Mouse (Mus musculus) monocyte, adult 5-6 weeks (primary cell): Measurements from ENCODE around the gene Fgfr2. TPM values are rescaled to one million over a fixed set of nuclear protein-coding genes. Genes with fewer than 3 reads are reported as not detected.

Source experiments
- ATAC-seq: fragments of 153-309, 156-312 bp; replicated peaks from 2 replicates; pipeline ENCODE4 v1.8.0; 2017; ENCODE audit warnings: mild to moderate bottlenecking; ENCODE audit not compliant: low TSS enrichment, insufficient number of reproducible peaks, severe bottlenecking, poor library complexity, low FRiP score
- total RNA-seq: library from RNA; stranded (forward); fragments of 200-1000, 200-491, 200-594 nt; gene quantifications from 3 replicates; pipeline ENCODE4 v1.2.3, GENCODE M21; 2017

Gene Fgfr2
- total RNA-seq, 1 experiment from 2014 or later, result not detected

DNA sequence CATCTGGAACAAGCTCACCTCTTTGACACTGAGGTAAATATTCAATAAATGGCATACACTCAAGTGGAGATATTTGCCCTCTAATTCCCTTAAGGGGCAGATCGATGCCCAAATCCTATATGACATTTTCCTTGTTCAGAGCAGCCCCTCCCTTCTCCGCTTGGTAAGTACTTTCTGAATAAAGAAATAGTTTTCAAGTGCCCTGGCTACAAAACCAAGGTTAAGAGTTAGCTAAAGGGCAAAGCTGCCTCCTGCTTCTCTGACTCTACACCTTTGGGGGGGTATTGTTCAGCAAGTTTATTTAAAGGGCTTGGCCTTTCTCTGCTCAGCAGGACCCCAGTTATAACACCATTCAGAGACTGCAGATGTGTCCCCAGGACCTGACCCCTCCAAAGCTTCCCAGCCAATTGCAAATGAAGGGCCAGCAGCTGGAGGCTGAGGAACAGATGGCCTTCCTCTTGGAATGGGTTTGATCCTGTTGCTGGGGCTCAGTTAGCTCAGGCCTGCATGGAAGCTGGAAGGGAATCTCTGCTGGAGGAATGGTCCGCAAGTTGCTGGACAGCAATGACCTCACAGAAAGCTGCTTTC lies 2871.1 kb downstream of the Fgfr2 start:
- ATAC-seq, result no peak

DNA sequence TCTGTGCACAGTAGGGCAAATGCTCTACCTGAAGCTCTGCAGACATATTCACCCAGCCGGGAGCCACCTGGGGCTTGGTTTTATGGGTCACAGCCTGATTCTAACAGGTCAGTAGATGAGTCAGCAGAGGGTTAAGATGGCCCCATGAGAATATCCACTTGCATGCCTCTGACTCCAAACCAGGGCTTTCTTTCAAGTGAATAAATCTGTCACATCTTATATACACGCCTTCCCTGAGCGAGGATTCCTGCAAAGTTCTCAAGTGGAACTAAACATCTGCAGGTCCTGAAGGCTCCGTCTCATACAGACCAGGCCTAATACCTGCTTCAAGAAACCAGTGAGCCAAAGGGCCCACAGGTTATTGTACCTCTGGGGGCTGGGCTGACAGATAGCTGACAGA lies 2872.2 kb downstream of the Fgfr2 start:
- no peak for ATAC-seq

DNA sequence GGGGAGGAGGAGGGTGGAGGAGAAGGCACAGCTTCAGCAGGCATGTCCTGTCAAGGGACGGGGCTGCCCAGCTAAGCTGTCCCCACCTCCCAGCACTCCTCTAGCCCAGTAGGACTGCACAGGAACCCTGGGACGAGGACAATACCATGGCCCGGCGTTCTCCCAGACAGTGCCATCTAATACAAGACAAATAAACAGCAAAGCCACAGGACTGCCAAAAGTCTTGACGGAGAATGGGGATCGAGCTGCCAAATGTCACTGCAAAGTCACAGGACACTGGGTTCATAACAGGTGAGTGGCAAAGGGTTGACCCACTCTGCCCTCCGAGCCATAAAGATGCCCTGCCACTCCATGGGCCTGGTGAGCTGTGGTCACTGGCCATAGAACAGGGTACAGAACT lies 2874.7 kb downstream of the Fgfr2 start:
- no peak for ATAC-seq

DNA sequence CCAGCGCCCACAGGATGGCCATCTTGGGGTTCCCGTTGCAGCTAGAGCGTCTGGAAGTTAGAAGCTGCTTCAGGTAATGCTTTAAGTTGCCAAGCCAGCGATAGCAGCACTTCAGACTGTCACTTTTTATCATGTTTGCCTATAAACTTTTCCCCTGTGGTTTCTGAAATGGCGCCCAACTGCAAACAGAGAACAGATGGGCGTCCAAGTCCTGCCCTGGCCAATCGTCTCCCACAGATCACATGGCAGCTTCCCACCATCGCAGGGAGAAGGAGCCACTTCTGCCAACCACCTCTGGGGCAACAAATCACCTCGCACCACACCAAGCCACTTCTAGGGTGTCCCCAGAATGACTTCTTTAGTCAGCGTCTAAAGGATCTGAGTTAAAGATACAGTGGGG lies 2875.3 kb downstream of the Fgfr2 start:
- ATAC-seq, result no peak

DNA sequence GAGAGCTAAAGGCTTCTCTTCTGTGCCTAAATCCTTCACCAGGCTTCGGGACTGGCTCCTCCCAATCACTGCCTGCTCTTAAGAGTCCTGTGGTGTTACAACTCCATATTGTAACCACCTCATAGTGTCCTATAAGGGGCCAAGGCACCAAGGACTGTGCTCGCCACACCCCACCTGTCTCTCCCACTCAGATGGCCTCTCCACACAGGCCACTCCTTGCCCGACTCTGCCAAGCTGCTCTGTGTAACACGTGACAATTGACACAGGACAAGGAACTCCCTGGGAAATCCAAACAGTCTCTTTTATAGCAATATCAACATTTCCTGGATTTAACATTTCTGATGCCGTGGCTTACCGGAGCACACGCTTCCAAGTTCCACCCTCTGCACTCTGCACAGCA lies 2876.7 kb downstream of the Fgfr2 start:
- ATAC-seq, result no peak

DNA sequence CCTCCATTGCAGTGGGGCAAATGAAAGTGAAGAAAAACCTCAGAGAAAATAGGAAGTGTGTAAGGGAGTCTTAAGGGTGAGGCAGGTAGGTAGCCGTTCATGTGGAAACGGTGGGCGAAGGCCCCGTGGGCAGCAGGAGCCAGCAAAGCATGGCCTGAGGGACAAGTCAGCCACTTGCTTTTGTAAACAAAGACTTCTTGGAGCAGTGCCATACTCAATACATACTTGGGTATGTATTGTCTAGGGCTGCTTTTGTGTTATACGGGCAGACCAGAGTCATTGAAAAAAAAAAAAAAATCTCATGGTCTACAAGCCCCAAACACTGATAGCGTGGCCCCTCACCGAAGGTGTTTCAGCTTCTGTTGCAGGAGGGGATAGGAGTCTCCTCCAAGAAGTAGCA lies 2878.6 kb downstream of the Fgfr2 start:
- no peak for ATAC-seq

DNA sequence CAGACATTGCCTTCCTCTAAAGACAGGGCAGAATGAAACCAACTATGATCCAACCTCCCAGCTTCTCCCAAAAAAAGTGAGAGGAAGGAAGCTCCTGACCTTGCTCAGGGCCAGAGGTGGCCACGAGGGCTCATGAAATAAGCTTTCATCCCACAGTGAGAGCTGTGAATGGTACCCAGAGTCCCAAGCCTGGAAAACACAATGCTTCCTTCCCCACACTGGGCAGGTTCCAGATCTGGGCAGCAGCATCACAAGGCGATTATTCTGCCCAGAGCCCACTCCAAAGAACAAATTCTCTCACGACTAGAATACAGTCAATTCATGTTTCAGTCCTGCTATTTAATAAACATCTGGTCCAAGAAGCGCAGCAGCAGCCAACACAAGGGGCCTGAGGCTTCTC lies 2879.3 kb downstream of the Fgfr2 start:
- no peak for ATAC-seq

DNA sequence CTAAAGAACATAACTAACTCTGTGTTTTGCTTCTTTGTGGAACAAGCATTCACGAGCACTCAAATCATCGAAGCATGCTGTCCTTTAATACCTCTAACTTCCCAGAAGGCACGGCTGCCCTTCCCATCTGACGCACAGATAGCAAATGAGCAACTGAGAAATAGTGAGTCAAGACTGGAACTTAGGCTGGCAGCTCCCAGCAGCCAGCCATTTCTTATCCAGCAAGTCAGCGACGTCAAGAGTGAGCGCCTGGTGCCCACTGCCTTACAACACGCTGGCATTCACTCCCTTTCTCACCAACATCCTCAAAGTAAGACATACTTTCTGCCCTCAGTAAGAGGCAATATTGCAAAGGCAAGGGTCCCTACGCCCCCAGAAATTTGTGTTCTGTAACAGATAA lies 2883.0 kb downstream of the Fgfr2 start:
- ATAC-seq, result no peak

DNA sequence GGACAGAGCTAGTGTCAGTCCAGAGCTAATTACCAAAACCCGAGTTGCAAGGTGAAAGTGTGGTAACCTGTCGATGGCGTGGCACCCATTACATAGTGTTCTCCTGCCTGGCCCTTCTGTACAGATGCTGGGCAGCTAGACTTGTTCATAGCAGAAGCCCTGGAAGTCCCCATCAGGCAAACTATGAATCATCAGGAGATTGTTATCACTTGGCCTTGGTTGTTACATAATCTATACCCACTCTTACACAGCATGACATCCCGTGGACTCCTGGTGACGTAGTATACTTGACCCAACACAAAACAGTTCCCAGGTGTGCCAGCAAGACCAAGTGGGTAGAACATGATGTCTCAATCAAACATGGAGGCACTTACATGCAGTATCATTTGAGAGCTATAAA lies 2885.9 kb downstream of the Fgfr2 start:
- no peak for ATAC-seq

DNA sequence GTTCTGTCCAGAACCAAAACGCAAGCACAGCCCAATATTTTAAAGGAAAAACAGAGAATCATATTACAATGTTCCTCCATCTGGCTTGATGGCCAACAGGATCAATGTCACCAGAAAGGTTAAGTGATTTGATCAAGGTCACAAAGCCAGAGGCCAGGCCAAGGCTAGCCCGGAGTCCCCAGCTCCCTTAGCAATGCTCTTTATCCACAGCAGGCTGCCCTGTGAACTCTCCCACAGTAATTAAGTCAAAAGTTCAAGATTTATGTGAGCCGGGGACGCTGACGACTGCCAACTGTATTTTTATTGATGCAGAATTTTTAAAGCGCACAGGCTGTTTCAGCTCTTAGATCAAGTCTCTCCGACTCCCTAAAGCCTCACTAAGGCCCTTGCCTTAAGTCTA lies 2889.4 kb downstream of the Fgfr2 start:
- no peak for ATAC-seq

DNA sequence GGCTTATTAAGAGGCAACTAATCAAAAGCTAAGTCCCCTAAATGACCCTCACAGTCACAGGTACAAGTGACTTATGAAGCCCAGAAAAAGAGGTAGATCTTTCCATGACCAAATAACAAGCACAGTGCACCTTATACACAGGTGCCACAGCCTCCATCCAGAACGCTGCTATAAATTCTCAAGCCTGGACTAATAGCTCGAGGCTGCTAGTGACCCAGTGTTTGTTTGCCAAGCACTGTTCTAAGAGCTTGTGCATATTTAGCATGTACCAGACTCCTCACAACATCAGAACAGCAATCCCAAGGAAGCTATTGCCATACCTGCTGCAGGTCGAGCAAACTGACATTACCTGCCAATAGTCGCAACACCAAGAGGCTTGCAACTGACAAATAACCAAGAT lies 2893.1 kb downstream of the Fgfr2 start:
- ATAC-seq, result no peak

DNA sequence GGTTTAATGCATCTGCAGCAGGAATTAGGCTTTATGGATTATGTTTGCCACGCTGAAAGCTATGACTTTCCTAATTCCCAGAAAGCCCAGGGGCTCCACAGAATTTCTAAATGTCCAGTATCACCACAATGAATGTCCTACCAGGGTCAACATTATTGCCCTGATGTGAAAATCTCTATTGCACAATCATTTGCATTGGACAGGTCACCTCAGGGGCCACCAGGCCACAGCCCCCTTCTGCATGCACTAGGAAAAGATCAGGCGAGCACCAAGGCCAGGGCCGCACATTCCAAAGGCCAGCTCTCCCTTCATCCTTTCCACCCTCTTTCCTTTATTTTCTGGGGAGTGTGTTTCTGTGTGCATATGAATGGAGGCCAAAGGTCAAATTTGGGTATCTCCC lies 2897.9 kb downstream of the Fgfr2 start:
- no peak for ATAC-seq

DNA sequence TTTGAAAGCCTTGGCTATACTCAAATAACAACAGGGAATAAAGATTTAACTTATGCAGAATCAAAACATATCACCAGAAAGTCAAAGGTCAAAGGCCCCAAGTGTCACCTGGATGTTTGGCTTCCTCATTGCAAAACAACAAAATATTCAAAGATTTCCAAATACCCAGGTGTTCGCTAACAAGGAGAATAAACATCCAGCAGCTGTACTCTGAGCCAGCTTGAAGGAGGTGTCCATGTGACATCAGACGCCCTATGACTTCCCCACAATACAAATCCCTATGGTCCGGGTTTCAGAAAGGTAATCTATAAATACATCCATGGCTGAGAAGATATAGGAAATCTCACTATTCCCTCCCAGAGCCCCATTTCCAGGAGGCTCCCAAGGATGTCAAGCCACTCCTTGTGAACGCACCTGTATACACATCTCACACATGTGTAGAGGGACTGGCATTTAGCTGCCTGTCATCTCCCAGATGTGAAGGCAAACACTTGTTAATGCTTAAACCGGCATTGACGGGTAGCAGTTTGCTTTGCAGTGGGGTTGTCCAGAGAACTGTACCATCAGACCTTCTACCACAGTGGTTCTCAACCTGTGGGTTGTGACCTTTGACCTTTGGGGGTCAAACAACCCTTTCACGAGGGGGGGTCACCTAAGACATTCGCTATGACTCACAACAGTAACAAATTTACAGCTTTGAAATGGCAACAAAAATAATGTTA lies 2900.4 kb downstream of the Fgfr2 start:
- ATAC-seq, result no peak

DNA sequence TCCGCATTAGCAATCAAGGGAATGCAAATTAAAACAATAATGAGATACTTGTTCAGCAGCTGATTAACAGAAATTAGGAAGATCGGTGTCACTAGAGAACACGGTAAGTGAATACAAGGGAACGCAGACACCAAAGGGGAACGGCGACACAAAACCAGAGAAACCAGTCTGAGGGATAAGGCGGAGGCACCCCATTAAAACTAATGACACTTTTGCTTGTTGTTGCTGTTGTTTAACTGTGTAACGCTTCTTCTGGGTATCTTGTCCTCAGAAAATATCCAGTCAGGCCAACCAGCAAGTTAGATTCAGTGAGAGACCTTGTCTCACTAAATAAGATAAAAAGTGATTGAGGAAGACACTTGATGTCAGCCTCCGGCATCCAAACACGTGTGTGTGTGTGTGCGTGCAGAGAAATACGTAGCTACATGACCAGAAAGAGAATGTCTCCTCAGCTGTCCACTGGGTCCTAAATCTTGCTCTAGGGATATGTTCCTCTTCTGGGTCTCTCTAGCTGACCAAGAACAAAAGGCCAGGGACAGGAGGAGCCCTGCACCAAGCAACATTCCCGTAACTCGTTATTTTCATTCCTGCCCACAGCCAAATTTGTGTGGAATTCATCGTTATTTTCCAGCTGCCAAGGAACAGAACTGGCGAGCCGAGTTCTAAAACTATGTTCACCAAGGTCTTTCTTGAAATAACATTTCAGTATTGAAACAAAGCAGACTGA lies 2901.3 kb downstream of the Fgfr2 start:
- no peak for ATAC-seq

DNA sequence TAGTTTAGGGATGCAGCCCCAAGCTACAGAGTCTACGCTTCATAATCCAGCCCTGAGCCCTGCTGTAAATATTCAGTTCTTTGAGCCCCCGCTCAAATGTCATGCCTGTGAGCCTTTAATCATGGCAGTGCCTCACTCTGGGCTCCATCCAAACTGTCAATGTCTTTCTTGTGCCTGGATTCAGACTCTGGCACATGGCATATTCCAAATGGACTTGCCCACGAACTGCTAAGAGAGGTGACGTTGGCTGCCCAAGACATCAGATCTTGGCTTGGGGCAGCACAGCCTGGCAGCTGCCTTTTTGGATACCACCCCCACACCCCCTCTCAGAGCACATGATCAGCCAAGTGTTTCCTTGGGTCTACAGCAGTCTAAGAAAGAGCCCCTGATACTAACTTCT lies 2902.5 kb downstream of the Fgfr2 start:
- ATAC-seq, result no peak

DNA sequence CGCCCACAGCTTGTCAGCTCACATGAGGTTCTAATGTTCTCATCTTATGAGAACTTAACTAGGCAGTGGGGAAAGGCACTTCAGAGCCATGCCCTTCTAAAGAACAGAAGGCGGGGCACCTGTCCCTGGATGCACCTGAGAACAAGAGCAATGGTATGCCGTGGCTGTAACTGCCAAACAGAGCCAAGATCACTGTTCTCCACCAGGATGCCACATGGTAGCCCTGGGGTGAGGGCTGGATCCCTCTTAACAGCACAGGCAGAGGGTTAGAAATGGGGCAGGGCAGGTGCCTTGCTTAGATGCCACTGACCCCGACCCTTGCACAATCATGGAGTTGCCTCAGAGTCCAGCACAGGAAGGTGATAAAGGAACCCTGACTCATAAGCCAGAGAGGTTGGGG lies 2903.3 kb downstream of the Fgfr2 start:
- ATAC-seq, result no peak

DNA sequence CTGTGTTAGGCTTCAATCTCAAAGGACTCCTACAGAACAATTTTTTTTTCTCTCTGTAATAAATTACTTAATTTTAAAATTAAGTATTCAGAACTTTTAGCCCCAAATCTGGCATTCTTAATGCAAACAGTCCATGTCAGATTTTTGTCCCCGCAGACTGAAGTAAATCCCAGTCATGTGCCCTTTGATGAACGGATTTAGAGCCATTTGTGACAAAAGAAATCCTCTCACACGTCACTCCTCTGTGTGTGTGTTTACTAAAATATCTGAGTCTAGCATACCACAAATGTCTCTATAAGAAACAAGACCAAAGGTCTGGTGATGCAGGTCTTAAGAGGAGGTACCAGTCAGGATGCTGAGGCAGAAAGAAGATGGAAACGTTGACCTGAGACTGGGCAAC lies 2906.9 kb downstream of the Fgfr2 start:
- no peak for ATAC-seq

DNA sequence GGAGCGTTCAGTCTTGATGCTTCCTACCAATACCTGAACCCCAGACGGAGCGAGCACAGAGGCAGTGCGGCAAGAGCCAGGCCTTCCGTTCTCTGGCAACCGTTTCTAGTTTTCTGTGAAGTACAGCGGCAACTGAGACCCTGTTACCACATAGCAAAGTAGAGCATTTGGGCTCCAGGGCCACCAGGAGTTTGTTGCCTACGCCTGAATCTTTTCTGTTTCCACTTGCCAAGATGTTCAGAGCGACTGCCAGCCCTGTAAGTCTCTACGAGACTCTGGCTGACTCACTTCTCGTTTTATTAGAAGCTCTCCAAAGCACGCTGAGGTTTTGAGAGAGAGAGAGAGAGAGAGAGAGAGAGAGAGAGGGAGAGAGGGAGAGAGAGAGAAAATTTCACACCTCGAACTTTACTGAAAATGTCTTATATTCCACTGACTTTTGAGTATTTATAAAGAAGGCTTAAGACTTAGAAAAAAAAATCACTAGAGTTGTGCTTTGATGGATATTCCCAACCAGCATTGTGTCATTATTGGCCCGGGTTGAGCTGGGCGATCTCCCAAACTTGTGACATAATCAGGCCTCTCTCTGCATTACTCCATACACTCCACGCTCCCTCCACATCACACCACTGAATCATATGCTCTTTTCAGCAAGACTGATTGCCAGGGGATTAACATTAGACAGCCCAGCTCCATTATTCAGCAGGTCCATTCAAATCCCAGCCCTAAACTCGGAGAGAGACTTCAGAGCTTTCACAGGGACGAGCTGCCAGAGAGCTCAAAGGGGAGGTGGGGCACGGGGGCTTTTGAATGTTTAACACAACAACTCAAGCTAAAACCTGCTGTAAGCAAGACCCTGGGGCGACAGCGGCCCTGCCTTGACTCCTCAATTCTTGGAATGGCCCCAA lies 2907.6 kb downstream of the Fgfr2 start:
- no peak for ATAC-seq

DNA sequence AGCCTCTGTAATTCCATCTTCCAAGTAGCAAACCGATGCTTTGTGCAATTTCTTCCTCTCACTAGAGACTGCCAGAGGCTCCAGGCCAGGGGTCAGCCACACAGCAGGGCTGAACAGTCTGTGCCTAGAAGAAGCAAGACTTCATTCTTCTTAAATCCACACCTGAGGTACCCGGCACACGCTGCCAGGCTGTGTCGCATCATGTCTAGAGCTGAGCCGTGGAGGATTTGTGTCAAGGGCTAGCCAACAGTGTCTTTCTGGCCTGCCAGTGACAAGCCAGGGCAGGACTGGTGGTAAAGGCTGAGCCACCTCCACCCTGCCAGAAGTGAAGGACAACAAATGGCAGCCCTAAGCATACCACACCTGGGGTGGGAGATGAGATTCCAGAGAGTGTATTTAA lies 2910.0 kb downstream of the Fgfr2 start:
- ATAC-seq, result no peak
